Mouse (Mus musculus): Measurements from ENCODE around the gene Wnt2b.

DNA sequence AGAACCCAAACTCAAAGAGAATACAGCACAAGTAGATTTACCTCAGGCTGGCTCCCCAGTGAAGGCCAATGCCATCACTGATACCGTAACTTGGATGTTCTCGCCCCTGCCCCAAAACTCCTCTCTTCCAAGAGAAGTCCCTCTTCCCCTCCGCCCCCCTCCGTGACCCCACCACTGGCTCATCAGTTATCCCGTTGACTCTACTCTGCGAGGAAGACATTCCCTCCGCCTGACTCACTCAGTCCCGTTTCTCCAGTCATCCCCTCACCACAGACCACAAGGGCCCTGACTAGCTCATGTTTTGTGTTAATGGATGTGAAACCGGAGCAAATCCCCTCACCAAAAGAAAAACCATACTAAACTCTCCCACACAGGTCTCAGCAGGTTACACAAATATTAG lies 16.8 kb downstream of the Wnt2b start:
- TF ChIP-seq CTCF (IDR thresholded peaks at IDR 0.05; ENCODE audit: low read depth, low read length) (no peak), POLR2A (IDR thresholded peaks at IDR 0.05; ENCODE audit: borderline replicate concordance, low read depth, low read length) (no peak)
